Mouse (Mus musculus) 3T3-L1 (cell line): Measurements from ENCODE around the gene Slc44a5.
"Not testable (repeated sequence)": the region's sequence is repeated elsewhere in the genome, so short reads cannot be mapped to it uniquely, and the experiment has no call there.

Experiments
- DNase-seq: peaks from one replicate; pipeline ENCODE4 v3.0.0-alpha.2; 2015; ENCODE audit warnings: low read depth, low spot score

Gene Slc44a5

GRCm38 (mm10) chr3:154101671-154102070 is 128.4 kb downstream of the Slc44a5 start:
- no peak for DNase-seq

- no peak for DNase-seq
Measured at GRCm38 (mm10) chr3:154110528-154110927, 137.3 kb downstream of the Slc44a5 start.

- no peak for DNase-seq
Measured at GRCm38 (mm10) chr3:154111221-154111620, 138.0 kb downstream of the Slc44a5 start.

- no peak for DNase-seq
Measured at GRCm38 (mm10) chr3:154114991-154115390, 141.8 kb downstream of the Slc44a5 start.

- DNase-seq, result no peak
Measured at GRCm38 (mm10) chr3:154115478-154115877, 142.2 kb downstream of the Slc44a5 start.

- DNase-seq, result no peak
Measured at GRCm38 (mm10) chr3:154116000-154116399, 142.8 kb downstream of the Slc44a5 start.

GRCm38 (mm10) chr3:154118992-154119603 is 145.9 kb downstream of the Slc44a5 start:
- no peak for DNase-seq

- no peak for DNase-seq
Measured at GRCm38 (mm10) chr3:154122531-154122930, 149.3 kb downstream of the Slc44a5 start.

- DNase-seq, result no peak
Measured at GRCm38 (mm10) chr3:154124890-154125575, 151.8 kb downstream of the Slc44a5 start.

GRCm38 (mm10) chr3:154125768-154126376 is 152.6 kb downstream of the Slc44a5 start:
- DNase-seq, result no peak

- DNase-seq, result no peak
Measured at GRCm38 (mm10) chr3:154127246-154127645, 154.0 kb downstream of the Slc44a5 start.

- no peak for DNase-seq
Measured at GRCm38 (mm10) chr3:154129036-154129435, 155.8 kb downstream of the Slc44a5 start.

- no peak for DNase-seq
Measured at GRCm38 (mm10) chr3:154130431-154131114, 157.3 kb downstream of the Slc44a5 start.

- no peak for DNase-seq
Measured at GRCm38 (mm10) chr3:154133986-154134385, 160.8 kb downstream of the Slc44a5 start.

- no peak for DNase-seq
Measured at GRCm38 (mm10) chr3:154134701-154135100, 161.5 kb downstream of the Slc44a5 start.

GRCm38 (mm10) chr3:154136501-154136900 is 163.3 kb downstream of the Slc44a5 start:
- no peak for DNase-seq

GRCm38 (mm10) chr3:154141346-154141745 is 168.1 kb downstream of the Slc44a5 start:
- no peak for DNase-seq

GRCm38 (mm10) chr3:154142618-154143017 is 169.4 kb downstream of the Slc44a5 start:
- DNase-seq, result no peak

GRCm38 (mm10) chr3:154145750-154146149 is 172.5 kb downstream of the Slc44a5 start:
- DNase-seq, result no peak

- no peak for DNase-seq
Measured at GRCm38 (mm10) chr3:154149778-154150177, 176.5 kb downstream of the Slc44a5 start.

- not testable (repeated sequence) for DNase-seq
Measured at GRCm38 (mm10) chr3:154153541-154153940, 180.3 kb downstream of the Slc44a5 start.

GRCm38 (mm10) chr3:154165882-154166281 is 192.6 kb downstream of the Slc44a5 start:
- no peak for DNase-seq
